Mouse (Mus musculus) bone marrow, adult 2 months (tissue): ENCODE results near the gene Rpl22l1.

Experiments
- CTCF ChIP-seq: fragments of 200-500 bp; IDR thresholded peaks from 2 replicates; pipeline ENCODE4 v1.5.1; 2011; ENCODE audit warnings: low read length, control low read depth; ENCODE audit not compliant: control insufficient read depth, insufficient read depth
- POLR2A ChIP-seq: fragments of 200-500 bp; IDR thresholded peaks from 2 replicates; pipeline ENCODE4 v1.6.1; 2011; ENCODE audit warnings: low read depth, mild to moderate bottlenecking, control low read depth, low read length, borderline replicate concordance; ENCODE audit not compliant: control insufficient read depth

GRCm38 (mm10) chr3:28841886-28842649, 36.8 kb downstream of the Rpl22l1 start:
- TF ChIP-seq CTCF (no peak), POLR2A (no peak)
